Mouse (Mus musculus) B cell, adult 2 months (primary cell): ENCODE data around the gene Rnaseh2b.

Experiments used
- DNase-seq, 2 experiments: peaks; one replicate each; pipeline ENCODE4 v3.0.0; 2022

Gene Rnaseh2b

GRCm38 (mm10) chr14:62322581-62323344, 30.4 kb downstream of the Rnaseh2b start:
- DNase-seq: no peak

DNA sequence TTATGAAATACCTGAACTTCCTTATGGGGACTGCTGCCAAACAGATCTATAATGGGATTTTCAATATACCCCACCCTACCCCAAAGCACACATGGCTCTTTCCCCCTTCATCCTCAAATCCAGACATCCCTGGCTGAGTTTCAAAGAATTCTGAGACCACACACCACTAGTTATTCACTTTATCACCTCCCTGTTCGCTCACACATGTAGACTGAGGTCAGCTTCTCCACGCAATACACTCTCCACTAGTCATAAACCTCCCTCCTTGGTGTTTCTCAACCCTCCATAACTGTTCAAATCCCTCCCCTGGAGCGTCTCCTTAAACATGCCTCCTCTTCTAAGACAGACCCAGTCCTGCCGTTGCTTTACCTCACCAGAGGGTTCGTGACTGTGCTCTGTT, 31.1 kb downstream of the Rnaseh2b start:
- DNase-seq: no peak

DNA sequence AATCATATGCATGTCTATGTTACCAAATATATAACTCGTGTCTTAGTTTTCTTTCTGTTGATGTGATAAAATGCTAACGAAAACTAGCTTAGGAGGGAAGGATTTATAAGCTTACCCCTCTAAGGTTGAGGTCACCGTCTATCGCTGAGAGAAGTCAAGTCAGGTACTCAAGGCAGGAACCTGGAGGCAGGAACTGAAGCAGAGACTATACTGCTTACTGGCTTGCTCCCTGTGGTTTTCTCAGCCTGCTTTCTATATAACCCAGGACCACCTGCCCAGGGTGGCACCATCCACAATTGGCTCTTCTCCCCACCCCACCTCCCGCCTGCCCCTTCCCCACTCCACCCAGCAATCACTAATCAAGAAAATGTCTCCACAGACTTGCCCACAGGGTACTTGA, 32.6 kb downstream of the Rnaseh2b start:
- DNase-seq: no peak

- DNase-seq: no peak
Measured at GRCm38 (mm10) chr14:62326026-62326425, 33.6 kb downstream of the Rnaseh2b start.

- DNase-seq: no peak
Measured at GRCm38 (mm10) chr14:62327171-62327570, 34.8 kb downstream of the Rnaseh2b start.

GRCm38 (mm10) chr14:62328606-62329005, 36.2 kb downstream of the Rnaseh2b start:
- DNase-seq: no peak

DNA sequence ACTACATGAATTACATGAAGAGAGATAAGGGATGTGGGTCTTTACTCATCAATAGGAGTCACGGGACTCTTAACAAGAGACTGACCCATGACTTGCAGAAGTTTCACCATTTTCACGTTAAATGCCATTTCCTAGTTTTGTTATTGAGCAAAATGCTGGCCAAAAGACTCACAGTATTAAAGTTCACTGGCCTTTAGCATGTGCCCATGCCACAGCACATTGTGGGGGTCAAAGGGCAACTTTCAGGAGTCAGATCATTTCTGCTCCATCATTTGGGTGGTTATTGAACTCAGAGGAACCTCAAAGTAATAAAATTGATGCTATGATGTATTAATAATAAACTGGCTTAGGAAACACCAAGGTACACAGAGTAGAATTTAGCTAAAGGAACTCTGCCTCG, 37.2 kb downstream of the Rnaseh2b start:
- no peak for DNase-seq

GRCm38 (mm10) chr14:62331457-62331856, 39.1 kb downstream of the Rnaseh2b start:
- no peak for DNase-seq

DNA sequence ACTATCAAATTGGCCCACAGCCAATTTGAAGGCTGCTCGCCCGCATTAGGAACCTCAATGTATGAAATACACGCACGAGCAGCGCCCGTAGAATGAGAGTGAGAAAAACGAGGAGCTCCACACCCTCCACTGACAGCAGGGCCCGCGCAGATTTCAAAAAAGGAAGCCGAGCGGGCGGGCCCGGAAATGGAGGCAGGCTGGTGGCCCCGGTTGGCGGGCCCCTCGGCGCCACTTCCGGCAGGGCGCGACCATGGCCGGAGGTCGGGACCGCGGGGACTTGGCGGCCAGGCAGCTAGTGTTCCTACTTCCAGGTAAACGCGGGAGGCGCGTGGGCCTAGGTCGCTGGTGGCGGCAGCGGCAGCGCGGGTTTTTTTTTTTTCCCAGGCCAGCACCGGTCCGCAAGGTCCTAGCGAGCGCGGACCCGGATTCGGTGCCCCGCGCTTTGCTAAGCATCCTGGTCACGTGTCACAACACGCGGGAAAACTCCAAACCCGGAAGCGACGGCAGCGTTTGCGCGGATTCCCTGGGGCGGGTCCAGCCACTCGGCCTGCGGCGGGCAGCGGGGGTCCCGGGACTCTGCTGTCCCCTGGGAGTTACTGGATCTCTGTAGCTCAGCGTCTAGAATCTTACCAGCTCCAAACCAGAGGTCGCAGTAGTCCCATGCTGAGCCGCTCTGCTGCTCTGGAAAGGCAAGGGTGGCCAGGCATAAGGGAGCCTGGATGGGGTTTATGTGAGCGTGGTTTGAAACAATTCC, 39.7 kb downstream of the Rnaseh2b start:
- DNase-seq: peak; percentile 89 to 91

GRCm38 (mm10) chr14:62333909-62334687, 41.7 kb downstream of the Rnaseh2b start:
- no peak for DNase-seq

DNA sequence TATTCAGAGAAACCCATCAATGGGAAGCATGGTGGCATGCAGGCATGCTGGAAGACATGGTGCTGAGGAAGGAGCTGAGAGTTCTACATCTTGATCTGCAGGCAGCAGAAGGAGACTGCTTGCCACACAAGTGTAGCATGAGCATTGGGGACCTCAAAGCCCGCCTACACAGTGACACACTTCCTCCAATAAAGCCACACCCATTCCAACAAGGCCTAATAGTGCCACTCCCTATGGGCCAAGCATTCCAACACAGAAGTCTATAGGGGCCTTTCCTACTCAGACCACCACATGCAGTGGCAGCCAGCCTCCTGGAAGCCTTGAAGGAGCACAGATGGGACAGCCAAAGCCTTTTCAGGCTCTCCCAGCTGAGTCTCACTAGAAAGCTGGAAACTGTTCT, 46.8 kb downstream of the Rnaseh2b start:
- DNase-seq: no peak

DNA sequence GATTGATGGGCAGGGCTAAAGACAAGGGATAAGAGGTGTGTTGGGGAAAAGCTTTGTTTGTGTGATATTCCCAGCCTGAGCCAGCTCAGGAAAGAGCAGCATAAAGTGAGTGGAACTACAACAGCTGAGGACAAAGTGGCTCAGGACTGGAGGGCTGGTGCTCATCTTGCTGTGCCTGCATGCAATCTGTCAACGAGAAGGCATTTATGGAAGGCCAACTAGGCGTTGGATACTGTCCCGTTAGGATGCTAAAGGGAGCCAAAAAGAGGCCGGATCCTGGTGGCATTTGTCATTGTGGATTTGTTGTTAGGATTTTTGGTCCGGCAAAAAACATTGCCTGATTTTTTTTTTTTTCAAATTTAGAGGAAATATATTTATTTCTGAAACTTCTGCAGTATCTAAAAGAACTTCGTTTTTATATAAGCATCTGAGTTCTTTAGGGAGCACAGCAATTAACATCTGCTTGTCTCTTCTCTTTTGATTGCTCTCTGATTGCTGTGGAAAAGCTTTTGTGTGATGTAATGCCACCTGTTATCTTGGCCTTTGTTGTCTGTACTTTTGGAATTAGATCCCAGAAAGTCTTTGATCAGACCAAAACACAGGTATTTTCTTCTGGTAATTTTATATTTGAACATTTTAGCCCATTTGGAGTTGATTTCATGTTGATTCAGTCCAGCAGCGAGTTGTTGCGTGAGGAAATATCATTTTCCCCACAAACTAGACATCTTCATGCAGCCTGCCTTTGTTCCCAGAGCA, 49.7 kb downstream of the Rnaseh2b start:
- DNase-seq: no peak

DNA sequence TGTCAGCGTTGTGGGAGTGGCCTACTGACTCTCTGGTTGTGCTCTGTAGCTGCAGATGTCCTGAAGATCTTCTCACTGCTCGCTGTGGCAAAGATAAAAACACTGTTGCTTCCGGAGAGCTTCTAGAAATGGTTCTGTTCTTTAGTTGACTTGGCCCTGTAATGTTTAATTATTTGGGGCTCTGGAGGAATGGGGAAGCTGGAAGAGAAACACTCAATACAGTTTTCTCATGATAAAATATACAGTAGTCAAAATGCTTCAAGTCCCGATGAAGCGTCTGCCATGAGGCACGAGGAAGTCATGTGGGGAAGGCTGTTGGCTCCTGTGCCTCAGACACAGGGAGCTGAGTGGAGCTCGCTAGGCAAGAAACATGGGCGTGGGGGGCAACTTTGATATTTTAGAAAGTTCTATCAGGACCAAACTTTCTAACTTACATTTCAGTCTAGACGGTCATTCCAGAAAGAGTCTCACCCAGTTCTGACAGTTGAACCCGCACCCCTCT, 50.3 kb downstream of the Rnaseh2b start:
- no peak for DNase-seq

GRCm38 (mm10) chr14:62346570-62346969, 54.2 kb downstream of the Rnaseh2b start:
- no peak for DNase-seq

DNA sequence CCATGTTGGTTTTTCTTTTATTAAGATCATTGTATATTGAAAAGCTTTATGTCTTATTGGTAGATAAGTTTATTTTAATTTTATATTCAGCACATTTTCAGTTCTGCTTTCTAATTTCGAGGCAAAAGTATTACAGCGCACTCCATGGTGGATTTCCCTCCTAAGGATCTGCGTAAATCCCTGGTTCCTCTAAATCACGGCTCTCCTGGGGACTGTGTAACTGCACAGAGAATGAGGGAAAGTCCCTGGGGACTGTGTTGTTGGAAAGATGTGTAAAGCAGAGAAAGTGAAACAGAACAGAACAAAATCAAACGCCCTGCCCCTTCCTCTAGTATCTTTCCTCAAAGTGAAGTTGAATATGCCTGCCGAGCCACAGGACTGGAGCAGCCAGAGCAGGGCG, 54.7 kb downstream of the Rnaseh2b start:
- DNase-seq: peak; percentile 35 to 43

DNA sequence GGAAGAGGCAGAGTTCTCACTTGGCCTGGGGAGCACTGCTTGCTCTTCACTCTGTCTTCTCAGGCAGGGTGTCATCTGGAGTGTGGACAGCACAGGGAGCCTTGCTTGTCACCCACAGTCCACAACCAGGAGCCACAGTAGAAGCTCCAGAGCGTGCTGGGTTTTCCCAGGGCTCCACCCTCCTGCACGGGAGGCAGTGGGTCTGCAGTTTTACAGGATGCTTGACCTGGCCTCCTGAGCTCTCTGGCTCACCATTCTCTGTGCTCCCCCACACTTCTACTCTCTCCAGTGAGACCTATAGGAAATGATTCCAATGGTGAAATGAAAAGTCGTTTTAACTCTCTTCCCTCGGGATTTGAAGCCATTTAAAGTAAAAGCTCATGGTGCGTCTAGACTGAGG, 57.4 kb downstream of the Rnaseh2b start:
- DNase-seq: no peak

- no peak for DNase-seq
Measured at GRCm38 (mm10) chr14:62350186-62350585, 57.8 kb downstream of the Rnaseh2b start.

- no peak for DNase-seq
Measured at GRCm38 (mm10) chr14:62350890-62351289, 58.5 kb downstream of the Rnaseh2b start.

- DNase-seq: no peak
Measured at GRCm38 (mm10) chr14:62353372-62353771, 61.0 kb downstream of the Rnaseh2b start.

GRCm38 (mm10) chr14:62353793-62354192, 61.4 kb downstream of the Rnaseh2b start:
- no peak for DNase-seq

GRCm38 (mm10) chr14:62355201-62355600, 62.8 kb downstream of the Rnaseh2b start:
- DNase-seq: no peak

GRCm38 (mm10) chr14:62361263-62361980, 69.0 kb downstream of the Rnaseh2b start:
- no peak for DNase-seq
